Mouse (Mus musculus) erythroblast, embryonic 14.5 days (primary cell): ENCODE measurements around the gene Adam1a.

Experiments
- GATA1 ChIP-seq: IDR thresholded peaks from 2 replicates; pipeline ENCODE4 v1.6.1; 2012; ENCODE audit warnings: low read length, inconsistent platforms, mixed read lengths
- TAL1 ChIP-seq: IDR thresholded peaks from 3 replicates; pipeline ENCODE4 v1.6.1; 2012; ENCODE audit warnings: low read length, inconsistent platforms, mixed read lengths

- TF ChIP-seq TAL1: no peak
- TF ChIP-seq GATA1: no peak
Observed at GRCm38 (mm10) chr5:121570787-121571186, 25.5 kb upstream of the Adam1a start.
